8 mouse cellular contexts compared by ENCODE assay signal in the genomic region with DNA sequence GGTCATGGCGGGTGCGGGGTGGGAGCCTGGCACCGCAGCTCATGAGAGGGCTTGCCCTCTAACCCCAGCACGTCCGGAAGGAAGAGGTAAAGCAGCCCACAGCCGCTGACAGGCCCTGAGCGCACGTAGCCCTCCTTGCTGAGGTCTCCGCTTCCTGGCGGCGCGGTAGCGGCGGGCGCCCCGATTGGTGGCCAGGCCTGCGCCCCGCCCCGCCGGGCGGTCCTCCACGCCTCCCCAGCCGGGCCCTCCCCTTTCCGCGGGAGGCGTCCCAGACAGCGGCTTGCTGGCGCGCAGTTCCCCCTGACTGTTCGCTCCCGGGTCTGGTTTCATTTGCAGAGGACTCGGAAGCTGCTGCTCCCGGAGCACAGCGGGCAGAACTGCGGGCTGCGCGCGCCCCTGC.
DNase-seq lines count a peak whose midpoint lies in the region; ATAC-seq lines count a peak whose summit lies in the region.

No protein-coding gene starts in this region.

- intact Hi-C loops in left cerebral cortex, postnatal 25 days (cut with DNase I) = no loop called here

- peak; percentile 74 for DNase-seq in T-cell, adult 2 months (ENCODE audit: low spot score)
- DNase-seq in embryo, embryonic 11 days = peak; percentile 88
- peak; percentile 37 to 59 for DNase-seq in gastrocnemius, postnatal 4 days (ENCODE audit: low spot score in 2 of 2)
- peak; percentile 24 to 52 for DNase-seq in left cerebral cortex, postnatal 25 days (ENCODE audit: low spot score in 2 of 2)
- peak; percentile 57 for DNase-seq in right cerebral cortex, postnatal 14 days
- peak; percentile 66 for DNase-seq in urinary bladder, postnatal 14 days (ENCODE audit: low spot score)

- peak; percentile 77 for ATAC-seq in inflammation-experienced regulatory T-cells, adult 6 months
- peak; percentile 99 for ATAC-seq in megakaryocyte progenitor cell, adult 5-6 weeks (replicated peaks; ENCODE audit: poor library complexity)

Comparison
In these comparisons a context has a peak if more than half of its experiments do, and no peak if none do; other contexts are left out.
1. Peak in every context shown above with its lines: DNase-seq and ATAC-seq.
2. DNase-seq: peak in every context shown above with its lines; median percentile 88 in embryo, embryonic 11 days; 74 in T-cell, adult 2 months; 66 in urinary bladder, postnatal 14 days; 57 in right cerebral cortex, postnatal 14 days; 48 in gastrocnemius, postnatal 4 days; 38 in left cerebral cortex, postnatal 25 days.